Mouse (Mus musculus) limb, embryonic 13.5 days (tissue): Measurements from ENCODE around the gene Gas6. TPM values are rescaled to one million over a fixed set of nuclear protein-coding genes. Genes with fewer than 3 reads are reported as not detected.

Experiments
- ATAC-seq: fragments of 200-750 bp; cut with Nextera tagmentation; 2 replicates; pipeline ENCODE4 v1.8.0; 2017; ENCODE audit warnings: low read depth, moderate number of reproducible peaks, moderate TSS enrichment; ENCODE audit not compliant: low FRiP score
- H3K27ac ChIP-seq: fragments of 300-500 bp; sonication (generic); 2 replicates; pipeline ENCODE4 v1.5.1; 2015; ENCODE audit warnings: inconsistent platforms, mild to moderate bottlenecking, moderate library complexity
- H3K27me3 ChIP-seq: fragments of 300-500 bp; sonication (generic); 2 replicates; pipeline ENCODE4 v1.6.1; 2015; ENCODE audit warnings: mild to moderate bottlenecking, inconsistent platforms
- H3K36me3 ChIP-seq: fragments of 300-500 bp; sonication (generic); 2 replicates; pipeline ENCODE4 v1.6.1; 2015; ENCODE audit warnings: inconsistent platforms, mild to moderate bottlenecking, moderate library complexity
- H3K4me1 ChIP-seq: fragments of 300-500 bp; sonication (generic); 2 replicates; pipeline ENCODE4 v1.6.1; 2015; ENCODE audit warnings: inconsistent platforms
- H3K4me2 ChIP-seq: fragments of 300-500 bp; sonication (generic); replicated peaks from 2 replicates; pipeline ENCODE4 v1.6.1; 2015; ENCODE audit warnings: inconsistent platforms, mild to moderate bottlenecking, moderate library complexity
- H3K4me3 ChIP-seq: fragments of 300-500 bp; sonication (generic); 2 replicates; pipeline ENCODE4 v1.5.1; 2015; ENCODE audit warnings: moderate library complexity, mild to moderate bottlenecking, inconsistent platforms
- H3K9ac ChIP-seq: fragments of 300-500 bp; sonication (generic); 2 replicates; pipeline ENCODE4 v1.6.1; 2015; ENCODE audit warnings: mild to moderate bottlenecking, inconsistent platforms
- H3K9me3 ChIP-seq: fragments of 300-500 bp; sonication (generic); 2 replicates; pipeline ENCODE4 v1.6.1; 2016; ENCODE audit warnings: inconsistent platforms
- WGBS: fragments of 180-500 bp; shearing (Covaris S2); methylation state at CpG from one replicate; pipeline ENCODE4 v1.1.7; 2015; 5-methylcytosine and 5-hydroxymethylcytosine counted together
- polyA plus RNA-seq: library from polyadenylated mRNA; unstranded; fragments of >200 nt; fragmentation: Nextera tagmentation; extraction: Ambion mirVana; gene quantifications from 2 replicates; pipeline ENCODE4 v1.2.1, GENCODE M21; 2015

The Gas6 gene
- polyA plus RNA-seq, 1 experiment from 2014 or later = 19.9 TPM

- Histone ChIP-seq H3K4me3 (no peak overlapping the region), H3K4me2 (no peak overlapping the region), H3K27ac (no peak overlapping the region), H3K4me1 (peaks cover 19% of the 10 kb centered on the region; the same call in 1 of the 2 replicates), H3K27me3 (0 out of 2 replicates have a peak, but pooled peaks cover 11% of the 10 kb centered on the region), H3K36me3 (no peaks in the 10 kb centered on the region), H3K9me3 (no peaks in the 10 kb centered on the region), H3K9ac (no peak overlapping the region)
- WGBS = 43% methylated on average over 7 of the region's 7 CpGs
- ATAC-seq = no peak
Observed at GRCm38 (mm10) chr8:13521392-13521791, 27.1 kb upstream of the Gas6 start.

GRCm38 (mm10) chr8:13520349-13520748 is 26.1 kb upstream of the Gas6 start:
- no peak for ATAC-seq
- Histone ChIP-seq H3K27ac (no peak overlapping the region), H3K4me1 (peaks cover 26% of the 10 kb centered on the region; the same call in 1 of the 2 replicates), H3K4me3 (no peak overlapping the region), H3K9ac (no peak overlapping the region), H3K9me3 (no peaks in the 10 kb centered on the region), H3K27me3 (0 out of 2 replicates have a peak, but pooled peaks cover 11% of the 10 kb centered on the region), H3K4me2 (no peak overlapping the region), H3K36me3 (no peaks in the 10 kb centered on the region)
- 62% methylated on average over 6 of the region's 6 CpGs for WGBS

DNA sequence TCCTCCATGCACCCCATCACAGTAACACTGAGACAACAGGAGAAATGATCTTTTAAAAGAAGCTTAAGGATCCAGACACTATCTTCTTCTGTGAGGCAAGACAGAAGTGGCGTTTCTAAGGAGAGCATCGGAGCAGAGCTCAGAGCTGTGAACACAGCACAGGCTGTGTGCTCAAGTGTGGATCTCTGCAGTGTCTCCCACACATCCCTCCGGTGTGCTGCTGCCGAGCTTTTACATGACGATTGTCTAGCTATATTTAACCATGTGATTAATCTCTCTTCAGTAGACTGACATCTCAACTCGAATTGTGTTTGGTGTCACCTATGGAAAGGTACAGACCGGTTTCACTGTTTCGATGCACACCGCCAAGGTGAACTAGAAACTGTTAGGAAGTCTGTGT is 25.2 kb upstream of the Gas6 start:
- 0 out of 2 replicates have a peak, but pooled peaks cover 11% of the 10 kb centered on the region for H3K27me3 ChIP-seq
- H3K4me2 ChIP-seq = no peak overlapping the region
- H3K9me3 ChIP-seq = no peaks in the 10 kb centered on the region
- peaks cover 26% of the 10 kb centered on the region; the same call in 1 of the 2 replicates for H3K4me1 ChIP-seq
- H3K27ac ChIP-seq = no peak overlapping the region
- no peaks in the 10 kb centered on the region for H3K36me3 ChIP-seq
- ATAC-seq = no peak
- 87% methylated on average over 9 of the region's 9 CpGs for WGBS
- H3K9ac ChIP-seq = no peak overlapping the region
- H3K4me3 ChIP-seq = no peak overlapping the region

DNA sequence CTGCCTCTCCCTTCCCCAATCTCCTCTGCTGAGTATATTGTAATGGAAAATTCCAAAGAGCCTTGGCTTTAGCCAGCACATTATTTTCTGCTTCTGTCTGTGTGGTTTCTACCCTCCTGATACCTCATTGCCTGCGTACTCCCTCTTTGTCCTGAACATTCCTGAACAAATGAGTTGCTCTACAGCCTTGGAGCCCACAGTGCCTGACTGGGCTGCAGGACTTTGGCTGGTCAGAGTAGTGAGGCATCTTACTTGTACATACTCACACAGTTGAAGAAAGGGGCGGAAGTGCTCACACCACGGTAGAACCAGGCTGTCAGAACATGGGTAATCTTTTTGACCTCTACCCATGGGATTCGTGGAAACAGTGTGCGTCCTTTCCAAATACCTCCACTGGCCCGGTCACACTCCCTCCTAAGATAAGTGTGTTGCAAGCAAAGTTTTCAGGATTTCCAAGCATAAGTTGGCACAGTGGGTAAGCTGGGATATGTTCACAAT is 23.0 kb upstream of the Gas6 start:
- ATAC-seq = peak; percentile 70

GRCm38 (mm10) chr8:13516728-13517127 is 22.4 kb upstream of the Gas6 start:
- no peak overlapping the region for H3K4me3 ChIP-seq
- H3K27me3 ChIP-seq = 0 out of 2 replicates have a peak, but pooled peaks cover 5% of the 10 kb centered on the region
- H3K4me1 ChIP-seq = peaks cover 26% of the 10 kb centered on the region; the same call in 1 of the 2 replicates
- no peaks in the 10 kb centered on the region for H3K9me3 ChIP-seq
- no peaks in the 10 kb centered on the region for H3K36me3 ChIP-seq
- WGBS = 68% methylated on average over 5 of the region's 5 CpGs
- H3K27ac ChIP-seq = no peak overlapping the region
- ATAC-seq = no peak
- 0 out of 2 replicates have a peak overlapping the region, but pooled peaks have one; percentile 35 for H3K9ac ChIP-seq
- H3K4me2 ChIP-seq = no peak overlapping the region

More for the DNA sequence above, 23.0 kb upstream of the Gas6 start:
- Histone ChIP-seq H3K36me3 (no peaks in the 10 kb centered on the region), H3K27ac (peak overlapping the region; percentile 33; the same call in 1 of the 2 replicates), H3K27me3 (0 out of 2 replicates have a peak, but pooled peaks cover 5% of the 10 kb centered on the region), H3K4me3 (no peak overlapping the region), H3K4me2 (no peak overlapping the region), H3K4me1 (peaks cover 26% of the 10 kb centered on the region; the same call in 1 of the 2 replicates), H3K9me3 (no peaks in the 10 kb centered on the region), H3K9ac (no peak overlapping the region)
- WGBS = 85% methylated on average over 6 of the region's 6 CpGs

DNA sequence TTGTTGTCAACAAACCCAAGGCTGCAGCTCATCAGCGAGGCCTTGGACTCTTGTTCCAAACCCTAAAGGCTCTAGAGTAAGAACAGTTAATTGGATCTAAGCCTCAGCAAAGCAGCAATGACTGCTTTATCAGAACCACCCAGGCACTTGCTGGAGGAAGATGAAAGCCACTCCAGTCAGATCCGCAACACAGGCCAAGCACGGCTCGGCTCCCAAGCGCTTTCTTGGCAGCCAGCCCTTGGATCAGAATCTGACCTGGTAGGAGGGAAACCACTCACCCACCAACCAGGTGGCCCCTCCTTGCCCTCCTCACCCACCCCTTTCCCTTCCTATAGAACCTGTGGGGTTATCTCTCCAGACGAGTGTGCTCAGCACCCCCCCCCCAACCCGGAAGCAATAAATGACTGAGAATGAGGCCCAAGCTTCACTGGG is 21.7 kb upstream of the Gas6 start:
- Histone ChIP-seq H3K4me1 (peaks cover 22% of the 10 kb centered on the region; the same call in 1 of the 2 replicates), H3K9me3 (no peaks in the 10 kb centered on the region), H3K4me2 (no peak overlapping the region), H3K27ac (no peak overlapping the region), H3K27me3 (0 out of 2 replicates have a peak, but pooled peaks cover 5% of the 10 kb centered on the region), H3K36me3 (no peaks in the 10 kb centered on the region), H3K9ac (no peak overlapping the region), H3K4me3 (no peak overlapping the region)
- no peak for ATAC-seq
- WGBS = 65% methylated on average over 7 of the region's 7 CpGs

GRCm38 (mm10) chr8:13513556-13514370 is 19.5 kb upstream of the Gas6 start:
- WGBS = 80% methylated on average over 5 of the region's 5 CpGs
- H3K9ac ChIP-seq = no peak overlapping the region
- no peak overlapping the region for H3K4me2 ChIP-seq
- H3K4me3 ChIP-seq = no peak overlapping the region
- H3K36me3 ChIP-seq = no peaks in the 10 kb centered on the region
- H3K9me3 ChIP-seq = no peaks in the 10 kb centered on the region
- H3K27ac ChIP-seq = no peak overlapping the region
- no peaks in the 10 kb centered on the region for H3K27me3 ChIP-seq
- peaks cover 18% of the 10 kb centered on the region; the same call in 1 of the 2 replicates for H3K4me1 ChIP-seq
- no peak for ATAC-seq

GRCm38 (mm10) chr8:13512677-13513076 is 18.4 kb upstream of the Gas6 start:
- no peak overlapping the region for H3K27ac ChIP-seq
- H3K4me3 ChIP-seq = no peak overlapping the region
- no peak overlapping the region for H3K4me2 ChIP-seq
- WGBS = 63% methylated on average over 6 of the region's 6 CpGs
- no peak overlapping the region for H3K9ac ChIP-seq
- no peaks in the 10 kb centered on the region for H3K27me3 ChIP-seq
- no peak for ATAC-seq
- H3K9me3 ChIP-seq = no peaks in the 10 kb centered on the region
- H3K36me3 ChIP-seq = no peaks in the 10 kb centered on the region
- H3K4me1 ChIP-seq = peaks cover 18% of the 10 kb centered on the region; the same call in 1 of the 2 replicates

DNA sequence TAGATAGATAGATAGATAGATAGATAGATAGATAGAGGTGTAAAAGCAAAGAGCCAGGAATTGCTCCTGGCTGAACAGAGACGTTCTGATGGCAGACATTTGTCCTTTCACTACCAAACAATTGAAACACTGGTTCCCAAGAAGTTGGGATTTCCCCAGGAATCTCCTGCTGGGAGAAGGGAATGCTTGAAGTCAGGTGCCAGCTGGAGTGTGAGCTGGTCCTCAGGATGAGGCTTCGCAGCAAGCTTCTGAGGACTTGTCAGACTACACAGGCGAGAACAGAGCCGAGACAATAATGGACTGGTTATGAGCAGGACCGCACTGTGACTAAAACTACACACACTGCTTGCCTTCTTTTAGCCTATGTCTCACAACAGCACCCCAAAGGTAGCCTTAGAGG is 17.7 kb upstream of the Gas6 start:
- WGBS = 75% methylated on average over 5 of the region's 5 CpGs
- Histone ChIP-seq H3K9ac (no peak overlapping the region), H3K4me3 (no peak overlapping the region), H3K4me1 (peaks cover 13% of the 10 kb centered on the region; the same call in 1 of the 2 replicates), H3K36me3 (no peaks in the 10 kb centered on the region), H3K27ac (no peak overlapping the region), H3K27me3 (no peaks in the 10 kb centered on the region), H3K9me3 (no peaks in the 10 kb centered on the region), H3K4me2 (no peak overlapping the region)
- no peak for ATAC-seq

DNA sequence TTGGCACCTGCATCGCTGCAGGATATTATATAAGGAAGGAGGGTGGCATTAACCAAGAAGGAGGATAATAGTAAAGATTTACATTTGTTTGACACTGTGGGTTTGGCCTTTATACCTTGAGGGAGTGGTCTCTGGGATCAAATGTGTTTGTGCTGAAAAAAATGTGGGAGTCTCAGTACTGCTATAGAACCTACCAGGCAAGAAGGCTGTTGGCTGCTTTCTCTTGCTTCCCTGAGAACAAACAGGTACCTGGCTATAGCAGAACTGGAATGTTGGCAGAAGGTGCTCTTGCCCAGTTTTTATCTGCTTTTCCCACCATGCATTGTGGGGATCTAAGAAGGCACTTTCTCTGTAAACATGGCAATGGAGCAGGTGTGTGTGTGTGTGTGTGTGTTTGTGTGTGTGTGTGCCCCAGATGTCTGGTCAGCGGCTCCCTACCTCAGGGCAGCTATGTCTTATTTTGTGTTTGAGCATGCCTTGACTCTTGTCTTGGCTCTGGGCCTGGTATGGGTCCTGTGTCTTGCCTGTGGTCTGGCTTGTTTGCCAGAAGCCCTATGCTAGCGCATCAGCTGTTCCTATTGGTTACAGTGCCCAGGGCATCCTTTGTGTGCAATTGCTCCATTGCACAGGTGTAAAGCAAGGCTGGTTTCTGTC is 13.1 kb upstream of the Gas6 start:
- Histone ChIP-seq H3K4me1 (no peaks in the 10 kb centered on the region), H3K9me3 (no peaks in the 10 kb centered on the region), H3K4me2 (no peak overlapping the region), H3K27ac (no peak overlapping the region), H3K9ac (no peak overlapping the region), H3K4me3 (no peak overlapping the region), H3K36me3 (no peaks in the 10 kb centered on the region), H3K27me3 (0 out of 2 replicates have a peak, but pooled peaks cover 4% of the 10 kb centered on the region)
- no peak for ATAC-seq
- WGBS = 81% methylated on average over 3 of the region's 3 CpGs

- Histone ChIP-seq H3K27me3 (0 out of 2 replicates have a peak, but pooled peaks cover 4% of the 10 kb centered on the region), H3K9me3 (no peaks in the 10 kb centered on the region), H3K27ac (no peak overlapping the region), H3K4me2 (no peak overlapping the region), H3K36me3 (no peaks in the 10 kb centered on the region), H3K4me3 (no peak overlapping the region), H3K9ac (no peak overlapping the region), H3K4me1 (no peaks in the 10 kb centered on the region)
- 47% methylated on average over 4 of the region's 4 CpGs for WGBS
- no peak for ATAC-seq
Observed at GRCm38 (mm10) chr8:13506849-13507248, 12.6 kb upstream of the Gas6 start.
